Mouse (Mus musculus) ovary, postnatal 14 days (tissue): ENCODE data around the gene Olfr1098.

ENCODE experiments used
- DNase-seq: peaks from one replicate; pipeline ENCODE4 v3.0.0; 2022; ENCODE audit warnings: low spot score

Gene Olfr1098

DNA sequence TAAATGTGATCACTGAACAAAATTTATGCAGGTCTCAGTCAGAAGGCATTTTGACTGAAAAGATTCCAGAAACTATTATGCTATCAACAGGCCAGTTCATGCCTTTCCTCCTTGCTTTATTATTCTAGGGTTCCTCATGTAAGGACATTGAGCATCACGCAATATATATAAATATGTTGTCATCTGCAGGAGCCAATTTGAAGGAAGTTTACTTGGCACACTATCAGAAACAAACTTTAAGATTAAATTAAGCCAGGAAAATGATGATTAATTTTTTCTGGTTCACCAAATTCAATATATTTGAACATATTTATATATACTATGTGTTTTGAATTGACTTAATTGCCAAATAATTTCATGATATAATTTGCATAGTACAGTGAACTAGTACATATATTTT is at the start of gene Olfr1098:
Olfr1098 (minus strand) TSS at position 101 of the 400 bp plus-strand sequence.
- no peak for DNase-seq

- no peak for DNase-seq
Measured at GRCm38 (mm10) chr2:86960593-86960992, 36.2 kb upstream of the Olfr1098 start, which contains the start of gene Olfr1099. Gene Olfr1099 (minus strand): TSS chr2:86960693.

DNA sequence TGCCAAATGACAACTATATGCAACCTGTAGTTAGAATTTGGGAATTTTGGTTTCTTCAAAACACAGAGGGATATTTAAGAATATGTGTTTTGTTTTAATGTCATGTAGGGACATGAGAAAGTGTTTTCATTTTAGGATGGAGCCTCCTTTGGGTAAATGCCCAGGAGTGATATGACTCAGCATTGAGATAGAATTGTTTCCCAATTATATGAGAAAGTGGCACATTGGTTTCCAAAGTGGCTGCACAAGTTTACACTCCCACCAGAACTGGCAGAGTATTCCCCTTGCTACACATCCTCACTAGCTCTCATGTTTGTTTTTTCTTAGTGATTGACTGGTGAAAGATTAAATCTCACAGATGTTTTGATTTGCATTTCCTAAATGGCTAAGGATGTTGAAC is 2.2 kb upstream of the Olfr1098 start:
- DNase-seq = no peak

- DNase-seq = no peak
Measured at GRCm38 (mm10) chr2:86905647-86906046, 18.7 kb downstream of the Olfr1098 start.

GRCm38 (mm10) chr2:86892116-86892515 is 32.2 kb downstream of the Olfr1098 start, which contains the start of gene Olfr1097:
Gene Olfr1097 (minus strand): TSS chr2:86892216.
- DNase-seq = no peak

DNA sequence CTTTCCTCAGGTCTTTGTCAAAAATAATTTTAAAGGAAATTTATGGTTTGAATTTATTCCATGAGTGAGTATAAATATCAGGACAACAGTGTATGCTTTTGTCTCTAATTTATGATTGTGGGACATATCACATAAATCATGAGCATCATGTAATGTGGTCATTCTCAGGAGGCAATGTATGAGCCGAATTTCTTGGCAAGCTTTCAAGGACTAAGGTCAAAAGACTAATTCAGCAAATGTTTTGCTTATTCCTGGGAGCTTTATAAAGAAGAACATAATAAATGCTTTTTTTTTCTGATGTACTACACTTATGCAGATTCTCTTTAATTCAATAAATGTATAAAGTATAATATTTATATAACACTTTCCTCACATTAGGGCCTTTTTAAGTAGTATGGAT is 49.6 kb downstream of the Olfr1098 start, which contains the start of gene Gm13723:
Gm13723 (minus strand) TSS at position 101 of the 400 bp plus-strand sequence.
- DNase-seq = no peak
